Mouse (Mus musculus): ENCODE results near the gene Prr5. TPM values are rescaled to one million over a fixed set of nuclear protein-coding genes. Genes with fewer than 3 reads are reported as not detected.

The Prr5 gene
- polyA plus RNA-seq, 1 experiment, result 8.1 TPM

DNA sequence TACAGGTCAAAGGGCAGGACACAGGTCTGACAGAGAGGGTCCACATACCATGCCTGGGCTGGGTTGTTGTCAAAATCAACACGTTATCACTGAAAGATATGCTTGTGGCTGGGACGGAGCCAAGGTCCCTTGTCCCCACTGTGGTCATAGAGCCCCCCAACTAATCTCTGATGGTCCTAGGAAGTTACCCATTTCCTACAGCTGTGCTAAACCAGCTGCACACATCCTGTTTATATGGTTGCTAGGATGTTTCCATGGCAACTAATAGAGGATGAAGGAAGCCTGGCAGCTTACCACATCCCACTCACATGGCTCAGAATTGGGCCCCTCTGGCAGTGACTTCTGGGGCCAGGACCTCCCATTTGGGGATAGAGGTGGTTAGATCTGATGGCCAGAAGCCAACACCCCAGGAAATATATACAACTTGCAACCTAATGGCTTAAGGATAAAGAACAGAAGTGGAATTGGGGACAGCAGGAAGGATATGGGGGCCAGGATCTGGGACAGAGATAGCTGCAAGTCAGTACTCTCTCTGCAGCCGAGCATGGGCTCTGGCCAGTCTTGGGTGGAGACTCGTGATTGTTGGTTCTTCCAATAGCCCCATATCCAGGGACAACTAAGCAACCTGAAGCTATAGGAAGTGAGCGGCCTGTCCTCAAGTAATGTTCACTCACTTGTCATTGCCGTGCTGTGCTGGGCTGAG, 43.6 kb upstream of the Prr5 start:
- Histone ChIP-seq H3K27me3 (ENCODE audit: control insufficient read depth, insufficient read depth, insufficient read length) (peaks cover 15% of the 10 kb centered on the region), H3K4me2 (ENCODE audit: low read depth) (no peak overlapping the region), H3ac (ENCODE audit: control insufficient read depth, insufficient read length) (no peak overlapping the region), H3K36me3 (ENCODE audit: control insufficient read depth, insufficient read depth) (no peaks in the 10 kb centered on the region), H3K4me3 (no peak overlapping the region), H3K79me2 (ENCODE audit: control insufficient read depth, insufficient read depth) (no peaks in the 10 kb centered on the region)
- TF ChIP-seq TCF3 (IDR thresholded peaks at IDR 0.05; ENCODE audit: insufficient read length, low read depth), result no peak
- TF ChIP-seq POLR2A (IDR thresholded peaks at IDR 0.05; ENCODE audit: insufficient read length, low read depth), result no peak
- TF ChIP-seq MYOG (IDR thresholded peaks at IDR 0.05; ENCODE audit: control insufficient read depth in 1 of 3, insufficient read depth in 1 of 3, insufficient read length in 2 of 3, low read depth in 2 of 3), result no peak
- no peak for TF ChIP-seq POLR2AphosphoS2 (IDR thresholded peaks at IDR 0.05; ENCODE audit: insufficient read length, low read depth)

DNA sequence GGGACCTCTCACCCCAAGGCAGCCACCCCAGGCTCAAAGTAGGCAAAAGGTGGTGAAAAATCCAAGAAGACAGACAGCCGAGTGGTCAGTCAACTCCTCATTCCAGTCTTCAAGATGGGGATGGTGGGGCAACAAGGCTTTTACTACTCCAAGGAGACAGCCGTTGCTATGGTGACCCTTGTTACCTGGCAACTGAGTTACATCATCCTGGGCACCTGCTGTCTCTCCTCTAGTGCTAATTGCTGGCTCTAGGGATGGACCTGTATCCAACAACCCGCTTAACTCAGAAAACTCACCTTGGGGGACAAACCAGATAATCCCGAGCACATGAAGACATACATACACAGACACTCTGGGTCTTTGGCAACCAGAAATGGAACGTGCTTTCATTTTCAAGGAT, 42.1 kb upstream of the Prr5 start:
- Histone ChIP-seq H3K27me3 (ENCODE audit: control insufficient read depth, insufficient read depth, insufficient read length) (peaks cover 6% of the 10 kb centered on the region), H3ac (ENCODE audit: control insufficient read depth, insufficient read length) (no peak overlapping the region), H3K79me2 (ENCODE audit: control insufficient read depth, insufficient read depth) (no peaks in the 10 kb centered on the region), H3K4me3 (no peak overlapping the region), H3K36me3 (ENCODE audit: control insufficient read depth, insufficient read depth) (no peaks in the 10 kb centered on the region), H3K4me2 (ENCODE audit: low read depth) (no peak overlapping the region)
- TF ChIP-seq MAX (IDR thresholded peaks at IDR 0.05; ENCODE audit: low read depth), result no peak
- no peak for TF ChIP-seq SRF (IDR thresholded peaks at IDR 0.05; ENCODE audit: control insufficient read depth, insufficient read length, low read depth)

DNA sequence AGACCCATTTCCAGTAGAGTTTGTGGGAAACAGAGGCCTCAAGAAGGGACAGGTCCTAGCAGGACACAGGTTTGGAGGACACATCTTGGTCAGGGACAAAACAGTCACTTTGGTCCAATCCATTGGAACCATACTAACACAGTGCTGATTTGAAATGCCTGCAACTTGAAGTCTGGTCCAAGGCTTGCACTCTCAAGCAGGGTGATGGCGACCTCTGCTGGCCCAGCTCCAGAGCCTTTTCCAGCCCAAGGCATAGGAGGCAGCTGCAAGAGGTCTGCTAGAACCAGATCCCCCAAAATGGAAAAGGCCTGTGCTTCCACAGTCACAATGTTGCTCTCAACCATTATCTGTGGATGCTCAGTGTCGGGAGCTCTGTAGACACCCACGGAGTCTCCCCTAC, 39.7 kb upstream of the Prr5 start:
- no peaks in the 10 kb centered on the region for H3K36me3 ChIP-seq (ENCODE audit: control insufficient read depth, insufficient read depth)
- no peaks in the 10 kb centered on the region for H3K79me2 ChIP-seq (ENCODE audit: control insufficient read depth, insufficient read depth)
- H3ac ChIP-seq (ENCODE audit: control insufficient read depth, insufficient read length), result no peak overlapping the region
- no peak overlapping the region for H3K4me3 ChIP-seq
- no peaks in the 10 kb centered on the region for H3K27me3 ChIP-seq (ENCODE audit: control insufficient read depth, insufficient read depth, insufficient read length)
- TF ChIP-seq MYOG (IDR thresholded peaks at IDR 0.05; ENCODE audit: control insufficient read depth in 1 of 3, insufficient read depth in 1 of 3, insufficient read length in 2 of 3, low read depth in 2 of 3) (no peak), CEBPB (IDR thresholded peaks at IDR 0.05; ENCODE audit: insufficient read depth, poor library complexity, severe bottlenecking) (no peak), POLR2AphosphoS2 (IDR thresholded peaks at IDR 0.05; ENCODE audit: insufficient read length, low read depth) (no peak), E2F4 (IDR thresholded peaks at IDR 0.05; ENCODE audit: insufficient read depth) (no peak), SRF (IDR thresholded peaks at IDR 0.05; ENCODE audit: control insufficient read depth, insufficient read length, low read depth) (no peak), REST (IDR thresholded peaks at IDR 0.05; ENCODE audit: insufficient read depth, insufficient read length) (no peak), USF1 (IDR thresholded peaks at IDR 0.05; ENCODE audit: low read depth) (no peak), POLR2A (IDR thresholded peaks at IDR 0.05; ENCODE audit: insufficient read length, low read depth) (no peak), MAX (IDR thresholded peaks at IDR 0.05; ENCODE audit: low read depth) (no peak), TCF3 (IDR thresholded peaks at IDR 0.05; ENCODE audit: insufficient read length, low read depth) (no peak), TCF12 (IDR thresholded peaks at IDR 0.05; ENCODE audit: insufficient read depth, poor library complexity, severe bottlenecking) (no peak), MYOD1 (IDR thresholded peaks at IDR 0.05; ENCODE audit: control insufficient read depth in 1 of 3, insufficient read length in 2 of 3, low read depth in 2 of 3) (no peak)
- no peak overlapping the region for H3K4me2 ChIP-seq (ENCODE audit: low read depth)

DNA sequence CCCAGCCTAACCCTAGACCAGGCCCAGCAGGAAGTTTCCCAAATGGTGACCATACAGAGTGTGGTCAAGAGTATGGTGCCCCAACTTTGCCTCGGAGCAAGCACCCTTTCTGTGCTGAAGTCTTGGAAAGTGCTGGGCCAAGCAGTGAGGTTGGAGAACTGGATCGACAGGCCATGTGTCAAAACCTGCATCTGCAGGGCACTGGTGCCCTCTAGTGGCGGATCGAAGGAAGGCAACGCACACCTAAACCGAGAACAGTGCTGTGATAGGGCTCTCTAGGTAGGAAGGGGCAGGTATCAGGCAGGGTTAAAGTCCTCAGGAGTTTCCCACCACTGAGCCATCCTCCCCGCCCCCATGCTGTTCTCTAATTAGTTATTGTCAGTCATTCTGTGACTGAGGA, 37.9 kb upstream of the Prr5 start:
- H3K36me3 ChIP-seq (ENCODE audit: control insufficient read depth, insufficient read depth), result no peaks in the 10 kb centered on the region
- H3K27me3 ChIP-seq (ENCODE audit: control insufficient read depth, insufficient read depth, insufficient read length), result no peaks in the 10 kb centered on the region
- H3ac ChIP-seq (ENCODE audit: control insufficient read depth, insufficient read length), result no peak overlapping the region
- no peak overlapping the region for H3K4me3 ChIP-seq
- TF ChIP-seq MAX (IDR thresholded peaks at IDR 0.05; ENCODE audit: low read depth), result peak; percentile 13
- peak in 1 of 3 experiments; percentile 2 for TF ChIP-seq MYOD1 (IDR thresholded peaks at IDR 0.05; ENCODE audit: control insufficient read depth in 1 of 3, insufficient read length in 2 of 3, low read depth in 2 of 3)
- TF ChIP-seq SRF (IDR thresholded peaks at IDR 0.05; ENCODE audit: control insufficient read depth, insufficient read length, low read depth), result peak; percentile 7
- no peak for TF ChIP-seq POLR2A (IDR thresholded peaks at IDR 0.05; ENCODE audit: insufficient read length, low read depth)
- no peak for TF ChIP-seq TCF3 (IDR thresholded peaks at IDR 0.05; ENCODE audit: insufficient read length, low read depth)
- TF ChIP-seq TCF12 (IDR thresholded peaks at IDR 0.05; ENCODE audit: insufficient read depth, poor library complexity, severe bottlenecking), result no peak
- no peak for TF ChIP-seq USF1 (IDR thresholded peaks at IDR 0.05; ENCODE audit: low read depth)
- no peak for TF ChIP-seq REST (IDR thresholded peaks at IDR 0.05; ENCODE audit: insufficient read depth, insufficient read length)
- no peak for TF ChIP-seq E2F4 (IDR thresholded peaks at IDR 0.05; ENCODE audit: insufficient read depth)
- no peak for TF ChIP-seq CEBPB (IDR thresholded peaks at IDR 0.05; ENCODE audit: insufficient read depth, poor library complexity, severe bottlenecking)
- no peak for TF ChIP-seq MYOG (IDR thresholded peaks at IDR 0.05; ENCODE audit: control insufficient read depth in 1 of 3, insufficient read depth in 1 of 3, insufficient read length in 2 of 3, low read depth in 2 of 3)
- TF ChIP-seq POLR2AphosphoS2 (IDR thresholded peaks at IDR 0.05; ENCODE audit: insufficient read length, low read depth), result no peak
- no peaks in the 10 kb centered on the region for H3K79me2 ChIP-seq (ENCODE audit: control insufficient read depth, insufficient read depth)
- H3K4me2 ChIP-seq (ENCODE audit: low read depth), result no peak overlapping the region

DNA sequence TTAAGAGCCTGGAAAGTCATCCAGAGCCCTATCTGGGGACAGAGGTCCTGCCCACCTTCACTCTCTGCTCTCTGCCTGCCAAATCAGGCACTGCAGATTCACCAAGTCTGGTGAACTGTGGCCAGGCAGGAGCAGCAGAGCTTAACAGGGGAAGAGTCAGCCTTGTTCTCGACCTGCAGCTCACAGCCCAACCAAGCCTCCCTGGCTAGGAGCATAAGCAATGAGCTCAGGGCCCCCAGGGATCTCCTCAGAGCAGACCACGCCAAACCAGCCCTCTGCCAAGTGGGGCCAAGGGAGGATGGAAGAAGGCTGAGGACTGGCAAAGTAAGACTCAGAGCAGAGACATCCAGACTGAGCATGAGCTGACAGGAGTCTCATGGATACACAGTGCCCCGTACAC, 35.1 kb upstream of the Prr5 start:
- H3K4me2 ChIP-seq (ENCODE audit: low read depth), result no peak overlapping the region
- H3K36me3 ChIP-seq (ENCODE audit: control insufficient read depth, insufficient read depth), result no peaks in the 10 kb centered on the region
- no peak overlapping the region for H3ac ChIP-seq (ENCODE audit: control insufficient read depth, insufficient read length)
- no peak for TF ChIP-seq SRF (IDR thresholded peaks at IDR 0.05; ENCODE audit: control insufficient read depth, insufficient read length, low read depth)
- TF ChIP-seq MYOD1 (IDR thresholded peaks at IDR 0.05; ENCODE audit: control insufficient read depth in 1 of 3, insufficient read length in 2 of 3, low read depth in 2 of 3), result no peak
- no peak for TF ChIP-seq POLR2A (IDR thresholded peaks at IDR 0.05; ENCODE audit: insufficient read length, low read depth)
- TF ChIP-seq MYOG (IDR thresholded peaks at IDR 0.05; ENCODE audit: control insufficient read depth in 1 of 3, insufficient read depth in 1 of 3, insufficient read length in 2 of 3, low read depth in 2 of 3), result no peak
- no peak for TF ChIP-seq TCF12 (IDR thresholded peaks at IDR 0.05; ENCODE audit: insufficient read depth, poor library complexity, severe bottlenecking)
- no peak for TF ChIP-seq REST (IDR thresholded peaks at IDR 0.05; ENCODE audit: insufficient read depth, insufficient read length)
- no peak for TF ChIP-seq USF1 (IDR thresholded peaks at IDR 0.05; ENCODE audit: low read depth)
- TF ChIP-seq MAX (IDR thresholded peaks at IDR 0.05; ENCODE audit: low read depth), result no peak
- no peak for TF ChIP-seq CEBPB (IDR thresholded peaks at IDR 0.05; ENCODE audit: insufficient read depth, poor library complexity, severe bottlenecking)
- no peak for TF ChIP-seq POLR2AphosphoS2 (IDR thresholded peaks at IDR 0.05; ENCODE audit: insufficient read length, low read depth)
- TF ChIP-seq TCF3 (IDR thresholded peaks at IDR 0.05; ENCODE audit: insufficient read length, low read depth), result no peak
- no peak for TF ChIP-seq E2F4 (IDR thresholded peaks at IDR 0.05; ENCODE audit: insufficient read depth)
- no peaks in the 10 kb centered on the region for H3K27me3 ChIP-seq (ENCODE audit: control insufficient read depth, insufficient read depth, insufficient read length)
- no peak overlapping the region for H3K4me3 ChIP-seq
- no peaks in the 10 kb centered on the region for H3K79me2 ChIP-seq (ENCODE audit: control insufficient read depth, insufficient read depth)
